Mouse (Mus musculus) heart, embryonic 12.5 days (tissue): ENCODE data around the gene Cblb. TPM values are rescaled to one million over a fixed set of nuclear protein-coding genes. Genes with fewer than 3 reads are reported as not detected.

Experiments
- ATAC-seq: fragments of 200-750 bp; cut with Nextera tagmentation; 2 replicates; pipeline ENCODE4 v1.8.0; 2017; ENCODE audit warnings: moderate TSS enrichment, moderate library complexity; ENCODE audit not compliant: insufficient number of reproducible peaks, low FRiP score
- H3K27ac ChIP-seq: fragments of 300-500 bp; sonication (generic); 2 replicates; pipeline ENCODE4 v1.5.1; 2016; ENCODE audit warnings: mild to moderate bottlenecking, moderate library complexity; ENCODE audit not compliant: poor library complexity, severe bottlenecking
- H3K27me3 ChIP-seq: fragments of 300-500 bp; sonication (generic); replicated peaks from 2 replicates; pipeline ENCODE4 v1.6.1; 2016; ENCODE audit warnings: mild to moderate bottlenecking, moderate library complexity
- H3K36me3 ChIP-seq: fragments of 300-500 bp; sonication (generic); 2 replicates; pipeline ENCODE4 v1.6.1; 2016; ENCODE audit warnings: mild to moderate bottlenecking, moderate library complexity
- H3K4me1 ChIP-seq: fragments of 300-500 bp; sonication (generic); replicated peaks from 2 replicates; pipeline ENCODE4 v1.6.1; 2016; ENCODE audit warnings: mild to moderate bottlenecking
- H3K4me2 ChIP-seq: fragments of 300-500 bp; sonication (generic); 2 replicates; pipeline ENCODE4 v1.6.1; 2016; ENCODE audit warnings: mild to moderate bottlenecking, moderate library complexity
- H3K4me3 ChIP-seq: fragments of 300-500 bp; sonication (generic); 2 replicates; pipeline ENCODE4 v1.5.1; 2016; ENCODE audit warnings: mild to moderate bottlenecking
- H3K9ac ChIP-seq: fragments of 300-500 bp; sonication (generic); 2 replicates; pipeline ENCODE4 v1.6.1; 2016; ENCODE audit warnings: mild to moderate bottlenecking, moderate library complexity
- H3K9me3 ChIP-seq: fragments of 300-500 bp; sonication (generic); replicated peaks from 2 replicates; pipeline ENCODE4 v1.6.1; 2016; ENCODE audit warnings: mild to moderate bottlenecking, moderate library complexity
- WGBS: fragments of 180-500 bp; shearing (Covaris S2); methylation state at CpG from one replicate; pipeline ENCODE4 v1.1.7; 2016; 5-methylcytosine and 5-hydroxymethylcytosine counted together
- polyA plus RNA-seq: library from polyadenylated mRNA; unstranded; fragments of >200 nt; fragmentation: Nextera tagmentation; extraction: Ambion mirVana; gene quantifications from 2 replicates; pipeline ENCODE4 v1.2.1, GENCODE M21; 2016

The Cblb gene
- polyA plus RNA-seq, 1 experiment from 2014 or later = 15.4 TPM

GRCm38 (mm10) chr16:52040937-52041336, 9.9 kb downstream of the Cblb start:
- WGBS = 54% methylated on average over 4 of the region's 4 CpGs
- Histone ChIP-seq H3K4me3 (no peak overlapping the region), H3K27ac (no peak overlapping the region), H3K4me2 (no peak overlapping the region), H3K27me3 (no peaks in the 10 kb centered on the region), H3K4me1 (peaks cover 20% of the 10 kb centered on the region), H3K9ac (no peak overlapping the region), H3K9me3 (no peaks in the 10 kb centered on the region), H3K36me3 (peaks cover 14% of the 10 kb centered on the region)
- no peak for ATAC-seq

DNA sequence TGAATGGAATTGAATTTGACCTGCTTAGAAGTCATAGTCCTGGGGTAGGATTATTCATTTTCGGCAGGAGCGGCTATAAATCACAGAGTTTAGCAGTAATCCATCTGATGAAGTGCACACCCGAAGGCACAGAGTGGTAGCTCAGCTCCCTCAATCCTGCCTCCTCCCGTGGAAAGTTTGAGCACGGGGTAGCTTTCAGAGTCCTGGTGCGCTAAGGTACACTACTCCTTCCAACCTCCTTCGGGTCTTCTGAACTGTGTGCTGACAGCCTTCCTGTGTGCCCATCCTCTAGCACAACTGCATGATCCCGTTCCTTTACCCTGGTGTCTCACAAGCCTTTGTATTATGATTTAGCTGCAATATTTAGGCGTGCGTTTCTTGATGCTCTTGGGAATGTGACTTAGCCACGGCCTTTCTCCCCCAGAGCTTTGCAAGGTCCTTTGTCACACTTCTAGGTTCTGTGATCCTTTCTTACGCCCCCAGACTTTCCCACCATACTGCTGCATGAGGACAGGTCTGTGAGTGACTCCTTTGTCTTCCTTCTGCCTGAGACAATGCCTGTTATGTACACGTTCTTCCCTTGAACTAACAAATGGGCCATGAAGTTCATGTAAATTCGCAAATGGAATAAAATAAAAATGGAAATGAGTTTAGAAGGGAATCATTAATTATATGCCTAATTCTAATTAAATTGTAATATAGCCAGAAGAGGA, 11.8 kb downstream of the Cblb start:
- Histone ChIP-seq H3K4me1 (peaks cover 15% of the 10 kb centered on the region), H3K9ac (no peak overlapping the region), H3K4me3 (no peak overlapping the region), H3K9me3 (no peaks in the 10 kb centered on the region), H3K4me2 (no peak overlapping the region), H3K27me3 (0 out of 2 replicates have a peak, but pooled peaks cover under 1% of the 10 kb centered on the region), H3K36me3 (peaks cover 16% of the 10 kb centered on the region), H3K27ac (no peak overlapping the region)
- 79% methylated on average over 14 of the region's 14 CpGs for WGBS
- ATAC-seq = no peak

DNA sequence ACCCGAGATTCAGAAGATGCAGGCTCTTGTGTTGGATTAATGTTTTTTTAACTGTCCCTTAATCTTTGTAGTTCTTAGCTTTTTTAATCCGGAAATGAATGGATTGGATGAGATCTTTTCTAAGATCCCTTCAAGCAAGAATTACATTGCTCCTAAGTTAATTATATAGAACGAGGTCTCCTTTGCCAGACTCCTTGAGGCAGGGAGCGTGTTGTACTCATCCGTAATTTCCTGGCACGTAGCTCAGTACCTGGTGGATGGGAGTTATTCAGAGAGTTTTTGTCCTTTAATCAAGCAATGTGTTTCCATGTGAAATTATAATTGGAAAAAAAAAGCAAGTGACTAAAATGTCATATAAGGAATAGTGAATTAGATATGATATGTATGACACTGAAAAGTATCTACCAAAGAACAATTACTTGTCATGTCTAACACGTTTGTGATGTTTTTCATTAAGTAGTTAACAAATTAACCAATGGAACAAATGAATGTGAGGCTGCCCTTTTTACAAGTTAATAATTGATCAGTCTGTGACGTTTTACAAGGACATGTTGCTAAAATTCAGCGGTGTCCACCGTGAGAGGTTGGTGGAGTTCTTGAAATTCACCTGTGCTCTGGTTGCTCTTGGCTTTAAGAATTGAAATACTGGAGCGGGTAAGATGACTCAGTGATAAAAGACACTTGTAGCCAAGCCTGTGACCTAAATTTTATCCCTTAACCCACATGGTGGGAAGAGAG, 12.5 kb downstream of the Cblb start:
- no peak overlapping the region for H3K9ac ChIP-seq
- no peaks in the 10 kb centered on the region for H3K9me3 ChIP-seq
- 0 out of 2 replicates have a peak, but pooled peaks cover 5% of the 10 kb centered on the region for H3K27me3 ChIP-seq
- H3K4me1 ChIP-seq = peaks cover 18% of the 10 kb centered on the region
- no peak overlapping the region for H3K27ac ChIP-seq
- H3K36me3 ChIP-seq = peaks cover 20% of the 10 kb centered on the region
- WGBS = 90% methylated on average over 11 of the region's 11 CpGs
- H3K4me3 ChIP-seq = no peak overlapping the region
- H3K4me2 ChIP-seq = no peak overlapping the region
- no peak for ATAC-seq

DNA sequence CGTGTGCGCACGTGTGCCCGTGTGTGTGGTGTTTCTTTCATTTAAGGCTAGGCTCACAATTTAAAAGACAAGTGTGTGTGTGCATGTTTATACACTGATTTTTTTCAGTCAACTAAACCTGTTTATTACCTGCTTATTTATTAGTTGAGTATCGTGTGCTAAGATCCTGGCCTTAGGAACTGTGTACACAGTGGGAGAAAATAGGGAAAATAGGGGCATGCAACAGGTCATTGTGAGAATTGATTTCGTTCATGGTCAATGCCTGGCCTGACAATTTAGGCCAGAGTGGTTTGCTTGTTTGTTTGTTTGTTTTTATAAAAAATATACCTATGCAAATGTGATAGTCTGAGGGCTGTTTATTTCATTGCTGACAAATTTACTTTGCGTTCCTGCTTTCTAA, 13.5 kb downstream of the Cblb start:
- Histone ChIP-seq H3K4me1 (peaks cover 25% of the 10 kb centered on the region), H3K9me3 (no peaks in the 10 kb centered on the region), H3K4me3 (no peak overlapping the region), H3K27ac (no peak overlapping the region), H3K4me2 (no peak overlapping the region), H3K36me3 (peaks cover 23% of the 10 kb centered on the region), H3K27me3 (0 out of 2 replicates have a peak, but pooled peaks cover 5% of the 10 kb centered on the region), H3K9ac (no peak overlapping the region)
- 90% methylated on average over 7 of the region's 7 CpGs for WGBS
- no peak for ATAC-seq

- ATAC-seq = no peak
- 0 out of 2 replicates have a peak, but pooled peaks cover 5% of the 10 kb centered on the region for H3K27me3 ChIP-seq
These were observed 14.0 kb downstream of the Cblb start for GRCm38 (mm10) chr16:52044985-52045384.

DNA sequence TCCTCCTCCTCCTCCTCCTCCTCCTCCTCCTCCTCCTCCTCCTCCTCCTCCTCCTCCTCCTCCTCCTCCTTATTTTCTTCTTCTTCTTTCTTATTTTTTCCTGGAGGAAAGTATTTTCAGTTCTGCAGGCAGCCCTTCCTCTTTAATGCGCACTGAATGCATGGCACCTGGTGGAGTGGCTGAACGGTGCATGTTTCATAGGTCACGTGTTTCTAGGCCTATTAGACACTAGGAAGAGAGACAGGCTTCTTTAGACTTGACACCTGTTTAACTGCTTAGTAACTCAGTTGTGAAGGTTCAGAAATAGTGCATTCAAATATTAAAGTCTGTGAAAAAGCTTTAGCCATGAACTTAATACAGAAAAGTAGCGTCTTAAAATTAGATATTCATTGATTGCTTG, 15.4 kb downstream of the Cblb start:
- Histone ChIP-seq H3K9ac (no peak overlapping the region), H3K27me3 (0 out of 2 replicates have a peak, but pooled peaks cover 5% of the 10 kb centered on the region)
- WGBS = 93% methylated on average over 4 of the region's 4 CpGs

More at GRCm38 (mm10) chr16:52044985-52045384, 14.0 kb downstream of the Cblb start:
- peaks cover 27% of the 10 kb centered on the region for H3K4me1 ChIP-seq
- 78% methylated on average over 4 of the region's 4 CpGs for WGBS
- H3K4me2 ChIP-seq = no peak overlapping the region
- H3K27ac ChIP-seq = no peak overlapping the region
- H3K4me3 ChIP-seq = no peak overlapping the region
- H3K9ac ChIP-seq = no peak overlapping the region
- H3K36me3 ChIP-seq = peaks cover 23% of the 10 kb centered on the region
- H3K9me3 ChIP-seq = no peaks in the 10 kb centered on the region

GRCm38 (mm10) chr16:52051106-52051505, 20.1 kb downstream of the Cblb start:
- Histone ChIP-seq H3K4me1 (peaks cover 44% of the 10 kb centered on the region), H3K27me3 (peaks cover 10% of the 10 kb centered on the region; the same call in 1 of the 2 replicates), H3K27ac (no peak overlapping the region), H3K4me3 (no peak overlapping the region), H3K9me3 (no peaks in the 10 kb centered on the region), H3K36me3 (peaks cover 25% of the 10 kb centered on the region), H3K4me2 (no peak overlapping the region), H3K9ac (no peak overlapping the region)
- no peak for ATAC-seq
- WGBS = 92% methylated on average over 8 of the region's 8 CpGs

More for the DNA sequence above, 15.4 kb downstream of the Cblb start:
- Histone ChIP-seq H3K4me3 (no peak overlapping the region), H3K9me3 (no peaks in the 10 kb centered on the region), H3K4me1 (peaks cover 25% of the 10 kb centered on the region), H3K36me3 (peaks cover 25% of the 10 kb centered on the region), H3K27ac (no peak overlapping the region), H3K4me2 (no peak overlapping the region)
- ATAC-seq = no peak

DNA sequence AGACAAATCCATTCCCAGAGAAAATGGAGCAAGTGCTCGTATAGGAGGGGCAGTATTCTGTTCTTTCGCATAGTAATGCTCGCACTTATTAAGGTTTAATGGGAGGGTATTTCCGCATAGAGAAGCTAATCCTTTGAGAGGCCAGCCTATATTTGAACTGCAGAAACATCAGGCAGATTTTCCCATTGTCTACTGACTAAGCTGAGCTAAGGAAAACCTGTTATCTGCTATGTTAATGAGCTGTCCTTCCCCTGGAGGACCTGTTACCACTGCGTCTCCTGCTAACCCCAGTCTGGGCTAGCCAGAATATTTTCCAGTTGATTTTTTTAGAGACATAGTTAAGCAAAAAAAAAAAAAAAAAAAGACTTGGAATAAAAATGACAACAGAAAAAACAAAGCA, 21.7 kb downstream of the Cblb start:
- H3K36me3 ChIP-seq = peaks cover 18% of the 10 kb centered on the region
- no peak overlapping the region for H3K9ac ChIP-seq
- no peak overlapping the region for H3K4me2 ChIP-seq
- ATAC-seq = no peak
- H3K27me3 ChIP-seq = peaks cover 10% of the 10 kb centered on the region; the same call in 1 of the 2 replicates
- no peaks in the 10 kb centered on the region for H3K9me3 ChIP-seq
- H3K4me3 ChIP-seq = no peak overlapping the region
- 61% methylated on average over 5 of the region's 5 CpGs for WGBS
- H3K27ac ChIP-seq = no peak overlapping the region
- H3K4me1 ChIP-seq = peaks cover 58% of the 10 kb centered on the region

GRCm38 (mm10) chr16:52055236-52055635, 24.2 kb downstream of the Cblb start:
- Histone ChIP-seq H3K27me3 (peaks cover 5% of the 10 kb centered on the region; the same call in 1 of the 2 replicates), H3K9me3 (no peaks in the 10 kb centered on the region), H3K4me3 (no peak overlapping the region), H3K36me3 (0 out of 2 replicates have a peak, but pooled peaks cover 2% of the 10 kb centered on the region), H3K4me2 (no peak overlapping the region), H3K4me1 (peaks cover 52% of the 10 kb centered on the region), H3K27ac (no peak overlapping the region), H3K9ac (no peak overlapping the region)
- WGBS = 90% methylated on average over 3 of the region's 3 CpGs
- ATAC-seq = no peak

GRCm38 (mm10) chr16:52056164-52056563, 25.1 kb downstream of the Cblb start:
- 0 out of 2 replicates have a peak overlapping the region, but pooled peaks have one; percentile 9 for H3K4me2 ChIP-seq
- WGBS = 54% methylated on average over 4 of the region's 4 CpGs

DNA sequence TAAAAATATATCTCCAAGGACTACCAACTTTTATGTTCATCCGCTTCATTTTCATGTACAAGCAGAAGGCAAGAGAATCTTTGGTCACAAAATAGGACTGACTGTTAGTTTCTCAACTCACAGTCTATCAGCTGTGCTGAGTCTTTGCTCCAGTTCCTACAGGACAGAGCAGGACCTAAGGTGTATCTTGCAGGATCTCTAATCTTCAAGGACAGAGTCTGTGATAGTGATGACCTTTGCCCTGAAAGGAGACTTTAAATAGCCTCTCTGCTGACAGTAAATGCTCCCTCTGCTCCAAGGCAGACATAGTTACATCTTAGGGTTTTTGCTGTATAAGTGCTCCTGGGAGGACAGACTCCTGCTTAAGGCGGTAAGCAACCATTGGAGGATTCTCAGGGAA, 26.3 kb downstream of the Cblb start:
- H3K27ac ChIP-seq = peak overlapping the region; percentile 29; the same call in 1 of the 2 replicates
- H3K4me2 ChIP-seq = no peak overlapping the region
- H3K27me3 ChIP-seq = peaks cover 5% of the 10 kb centered on the region; the same call in 1 of the 2 replicates
- H3K9me3 ChIP-seq = no peaks in the 10 kb centered on the region
- H3K4me3 ChIP-seq = no peak overlapping the region
- H3K4me1 ChIP-seq = peaks cover 66% of the 10 kb centered on the region
- no peak overlapping the region for H3K9ac ChIP-seq
- no peaks in the 10 kb centered on the region for H3K36me3 ChIP-seq
- 71% methylated on average over 2 of the region's 2 CpGs for WGBS
- no peak for ATAC-seq

More at GRCm38 (mm10) chr16:52056164-52056563, 25.1 kb downstream of the Cblb start:
- ATAC-seq = no peak
- no peak overlapping the region for H3K4me3 ChIP-seq
- H3K36me3 ChIP-seq = 0 out of 2 replicates have a peak, but pooled peaks cover under 1% of the 10 kb centered on the region
- 0 out of 2 replicates have a peak overlapping the region, but pooled peaks have one; percentile 10 for H3K9ac ChIP-seq
- 0 out of 2 replicates have a peak overlapping the region, but pooled peaks have one; percentile 44 for H3K27ac ChIP-seq
- H3K27me3 ChIP-seq = peaks cover 5% of the 10 kb centered on the region; the same call in 1 of the 2 replicates
- no peaks in the 10 kb centered on the region for H3K9me3 ChIP-seq
- peaks cover 61% of the 10 kb centered on the region for H3K4me1 ChIP-seq
